Mouse (Mus musculus): ENCODE measurements around the gene Stra8.

GRCm38 (mm10) chr6:34919146-34919545, 817 bp upstream of the Stra8 start:
- TF ChIP-seq CTCF (IDR thresholded peaks at IDR 0.05) (no peak), EP300 (IDR thresholded peaks at IDR 0.05) (no peak)

Data from lung, postnatal 0 days (tissue).